ENCODE assay signal across 8 mouse cellular contexts in the genomic region with DNA sequence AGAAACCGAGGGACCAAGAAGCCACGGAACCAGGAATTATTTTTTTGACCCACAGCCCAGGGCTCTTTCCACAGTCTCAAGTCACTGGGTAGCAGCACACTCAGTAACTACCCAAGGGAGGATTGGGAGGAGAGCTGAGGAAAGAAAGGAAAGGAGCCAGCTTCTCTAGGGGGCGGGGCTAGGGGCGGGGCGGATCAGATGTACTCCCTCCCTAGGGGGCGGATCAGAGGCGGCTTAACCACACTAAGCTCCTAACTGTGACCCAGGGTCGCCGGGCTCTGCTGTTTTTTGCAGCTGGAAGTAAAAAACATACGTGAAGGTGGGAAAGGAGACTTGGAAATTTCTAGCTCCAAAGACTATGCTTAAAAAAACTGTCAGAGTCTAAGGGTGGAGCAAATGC. TPM values are rescaled to one million over a fixed set of nuclear protein-coding genes. Genes with fewer than 3 reads are reported as not detected.
DNase-seq lines count a peak whose midpoint lies in the region; ATAC-seq and TF ChIP-seq lines count a peak whose summit lies in the region.

No protein-coding gene starts in this region.

- peak overlapping the region; percentile 24; the same call in 1 of the 2 replicates for H3K27ac ChIP-seq in layer of hippocampus, adult 2 months
- no peak overlapping the region for H3K27ac ChIP-seq in intestine, embryonic 16.5 days (ENCODE audit: low read length)
- 0 out of 2 replicates have a peak overlapping the region, but pooled peaks have one; percentile 18 for H3K27ac ChIP-seq in neural tube, embryonic 13.5 days (replicated peaks)

- H3K9ac ChIP-seq in intestine, embryonic 16.5 days (ENCODE audit: low read depth, low read length) = no peak overlapping the region
- H3K9ac ChIP-seq in neural tube, embryonic 13.5 days = no peak overlapping the region

- peaks cover 40% of the 10 kb centered on the region for H3K4me1 ChIP-seq in intestine, embryonic 16.5 days (ENCODE audit: control insufficient read depth, insufficient read depth, low read length)
- peaks cover 76% of the 10 kb centered on the region for H3K4me1 ChIP-seq in neural tube, embryonic 13.5 days (replicated peaks)

- no peak for TF ChIP-seq CTCF in layer of hippocampus, adult 2 months (conservative IDR thresholded peaks at IDR 0.05)

- no peak for DNase-seq in layer of hippocampus, adult 2 months (ENCODE audit: low spot score in 2 of 2)
- no peak for DNase-seq in layer of hippocampus, adult 9-10 months (ENCODE audit: low spot score)
- DNase-seq in c-Kit-positive CD71-positive TER-119-negative erythroid progenitor cells, embryonic 14.5 days (ENCODE audit: low read depth) = peak; percentile 29
- DNase-seq in cerebellum, postnatal 4 days (ENCODE audit: low spot score in 2 of 2) = no peak
- no peak for DNase-seq in lung, postnatal 14 days
- no peak for DNase-seq in cerebellum, adult 11-12 months

- 10% methylated on average over 10 of the region's 10 CpGs for WGBS in intestine, embryonic 16.5 days
- 2% methylated on average over 10 of the region's 10 CpGs for WGBS in neural tube, embryonic 13.5 days

- no peak overlapping the region for H3K4me3 ChIP-seq in layer of hippocampus, adult 2 months
- H3K4me3 ChIP-seq in intestine, embryonic 16.5 days (ENCODE audit: low read length) = no peak overlapping the region
- no peak overlapping the region for H3K4me3 ChIP-seq in neural tube, embryonic 13.5 days

- no peaks in the 10 kb centered on the region for H3K27me3 ChIP-seq in intestine, embryonic 16.5 days (replicated peaks; ENCODE audit: control insufficient read depth, insufficient read depth, low read length)
- H3K27me3 ChIP-seq in neural tube, embryonic 13.5 days = no peaks in the 10 kb centered on the region

- peaks cover 13% of the 10 kb centered on the region for H3K36me3 ChIP-seq in intestine, embryonic 16.5 days (ENCODE audit: control insufficient read depth, insufficient read depth, low read length)
- peaks cover 62% of the 10 kb centered on the region for H3K36me3 ChIP-seq in neural tube, embryonic 13.5 days

- no peak overlapping the region for H3K4me2 ChIP-seq in intestine, embryonic 16.5 days (ENCODE audit: low read depth, low read length)
- H3K4me2 ChIP-seq in neural tube, embryonic 13.5 days = no peak overlapping the region

- no peaks in the 10 kb centered on the region for H3K9me3 ChIP-seq in intestine, embryonic 16.5 days (ENCODE audit: control insufficient read depth, low read length)
- no peaks in the 10 kb centered on the region for H3K9me3 ChIP-seq in neural tube, embryonic 13.5 days

- peak; percentile 53 for ATAC-seq in intestine, embryonic 16.5 days
- ATAC-seq in neural tube, embryonic 13.5 days (ENCODE audit: low read depth) = no peak

RNA-seq across cellular contexts. Expression of a gene that starts 39.5 kb away (rescaled TPM):
- total RNA-seq in layer of hippocampus, adult 2 months (2021) = 10 to 100 TPM; 28.6 to 29.4 TPM
- 92.8 and 96.6 TPM in 2 replicates for polyA plus RNA-seq in intestine, embryonic 16.5 days (2015; fragmentation: Nextera tagmentation; extraction: Ambion mirVana)
- polyA plus RNA-seq in neural tube, embryonic 13.5 days (2015; fragmentation: Nextera tagmentation; extraction: Ambion mirVana) = 103 and 124 TPM in 2 replicates

RNA-seq across cellular contexts. Expression of a gene that starts 47.3 kb away (rescaled TPM):
- total RNA-seq in layer of hippocampus, adult 2 months (2021) = 10 to 100 TPM; 11.6 to 12.2 TPM
- polyA plus RNA-seq in intestine, embryonic 16.5 days (2015; fragmentation: Nextera tagmentation; extraction: Ambion mirVana) = 20.1 and 25.7 TPM in 2 replicates
- 36.4 and 38.7 TPM in 2 replicates for polyA plus RNA-seq in neural tube, embryonic 13.5 days (2015; fragmentation: Nextera tagmentation; extraction: Ambion mirVana)
